Mouse (Mus musculus): ENCODE results near the gene Plxnc1.

The Plxnc1 gene

DNA sequence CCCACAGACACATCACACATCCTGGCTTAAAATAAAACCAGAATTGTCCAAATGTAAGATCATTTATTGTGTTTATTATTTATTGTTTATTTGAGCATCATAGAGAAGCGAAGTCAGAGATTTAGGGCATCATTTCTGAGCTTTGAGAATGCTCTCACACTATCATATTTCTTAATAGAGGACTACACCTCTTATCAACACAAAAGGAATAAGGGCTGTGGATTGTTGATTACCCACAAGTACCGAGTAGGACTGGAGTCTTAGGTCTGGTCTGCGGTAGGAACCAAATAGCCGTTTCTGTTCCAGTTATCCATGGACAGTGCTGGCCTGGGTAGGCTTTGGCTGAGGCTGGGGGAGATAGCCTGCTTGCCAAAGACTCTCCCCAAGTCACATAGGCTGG lies 20.2 kb downstream of the Plxnc1 start:
- in situ Hi-C loops (cut with MboI; ENCODE audit: unreplicated experiment in 2 of 2): no loop called here

DNA sequence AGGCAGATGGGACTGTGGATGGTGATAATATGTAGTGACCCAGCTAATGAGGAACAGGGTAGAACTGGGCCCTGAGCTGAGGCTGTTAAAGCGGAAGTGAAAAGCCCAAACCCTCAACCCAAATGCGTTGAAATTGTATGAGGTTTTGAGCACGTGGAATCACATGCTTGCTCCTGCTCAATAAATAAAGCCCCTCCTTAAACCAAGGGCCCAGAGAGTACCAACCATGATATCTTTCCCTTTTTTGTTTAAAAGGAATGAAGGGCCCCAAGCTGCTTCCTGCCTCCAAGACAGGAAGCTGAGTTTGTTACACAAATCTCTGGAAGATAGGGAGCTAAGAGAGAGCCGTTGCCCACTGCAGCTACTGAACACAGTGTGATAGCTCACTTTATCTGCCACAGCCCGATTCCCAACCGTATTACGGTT lies 21.3 kb downstream of the Plxnc1 start:
- in situ Hi-C loops (cut with MboI; ENCODE audit: unreplicated experiment in 2 of 2): no loop called here

DNA sequence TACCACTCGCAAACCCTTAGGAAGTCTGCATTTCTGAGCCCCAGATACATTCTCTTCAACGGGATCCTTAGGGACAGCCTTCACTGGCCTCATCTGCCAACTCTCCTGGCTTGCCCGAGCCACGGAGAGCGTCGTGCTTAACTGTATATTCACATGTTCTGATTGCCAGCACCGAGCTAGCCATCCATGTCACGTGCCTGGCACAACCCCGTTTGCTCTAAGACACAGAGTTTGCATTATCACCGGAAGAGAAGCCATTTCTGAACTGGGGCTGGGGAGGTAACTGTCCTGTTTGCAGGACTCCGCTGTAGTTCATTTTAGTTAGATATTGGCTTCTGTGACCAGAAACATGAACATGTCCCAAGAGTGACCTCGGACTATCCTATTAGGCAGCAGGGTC lies 21.8 kb downstream of the Plxnc1 start:
- in situ Hi-C loops (cut with MboI; ENCODE audit: unreplicated experiment in 2 of 2): no loop called here

DNA sequence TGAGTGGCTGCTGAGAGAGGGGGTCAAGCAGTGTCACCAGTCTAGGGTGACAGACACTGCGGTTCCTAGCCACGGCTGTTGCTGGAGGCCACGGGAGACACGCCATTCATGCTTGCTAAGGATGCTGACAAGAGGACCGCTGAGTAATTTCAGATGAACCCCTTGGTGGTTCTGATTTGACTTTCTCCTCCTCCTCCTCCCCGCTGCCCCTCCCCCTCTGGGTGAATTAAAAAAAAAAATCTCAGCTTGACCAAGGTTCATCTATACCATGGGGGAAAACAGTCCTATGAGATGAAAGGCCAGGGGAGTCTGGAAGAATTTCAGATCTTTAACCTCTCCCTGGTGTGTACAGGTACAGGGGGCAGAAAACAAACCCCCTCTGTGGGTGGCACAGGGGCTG lies 22.9 kb downstream of the Plxnc1 start:
- in situ Hi-C loops (cut with MboI; ENCODE audit: unreplicated experiment in 2 of 2): no loop called here

DNA sequence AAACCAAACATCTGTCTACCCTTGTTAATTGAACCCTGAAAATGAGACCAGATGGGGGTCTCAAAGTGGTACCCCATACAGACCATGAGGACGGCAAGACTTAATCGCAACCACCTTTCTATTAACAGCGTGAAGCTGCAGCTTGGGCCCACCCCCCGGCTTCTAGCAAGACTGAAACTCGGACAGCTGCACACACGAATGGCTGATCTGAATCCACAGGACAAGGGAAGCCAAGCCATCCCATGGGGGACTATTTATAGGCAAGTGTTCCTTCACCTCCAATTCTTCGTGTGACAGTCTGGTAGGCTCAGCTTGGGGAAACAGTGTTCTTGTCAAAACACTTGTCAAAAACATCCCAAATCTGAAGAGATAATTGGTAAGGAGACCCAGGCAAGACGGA lies 24.1 kb downstream of the Plxnc1 start:
- in situ Hi-C loops (cut with MboI; ENCODE audit: unreplicated experiment in 2 of 2): no loop called here

DNA sequence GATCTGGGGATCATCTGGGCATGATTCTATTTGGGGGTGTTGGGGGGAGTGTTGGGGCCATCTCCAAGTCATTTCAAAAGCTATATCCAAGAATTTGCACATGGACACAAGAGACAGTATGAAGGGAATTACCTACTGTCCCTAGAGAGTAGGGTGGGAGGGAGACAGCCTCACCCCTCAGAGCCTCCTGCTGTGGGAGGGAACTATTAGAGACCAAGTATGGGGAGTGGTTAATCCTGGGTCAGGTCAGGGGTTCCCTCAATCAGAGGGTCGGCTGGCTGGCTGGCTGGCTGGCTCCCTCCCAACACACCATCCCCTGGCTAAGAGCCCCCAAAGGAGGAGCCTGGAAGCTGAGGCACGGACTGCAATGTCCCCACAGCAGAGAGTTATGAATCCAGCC lies 24.7 kb downstream of the Plxnc1 start:
- in situ Hi-C loops (cut with MboI; ENCODE audit: unreplicated experiment in 2 of 2): loop anchor here in 1 of 2 experiments (5.0 kb wide), 1 partner anchor 83 kb away; no protein-coding TSS in a partner anchor

DNA sequence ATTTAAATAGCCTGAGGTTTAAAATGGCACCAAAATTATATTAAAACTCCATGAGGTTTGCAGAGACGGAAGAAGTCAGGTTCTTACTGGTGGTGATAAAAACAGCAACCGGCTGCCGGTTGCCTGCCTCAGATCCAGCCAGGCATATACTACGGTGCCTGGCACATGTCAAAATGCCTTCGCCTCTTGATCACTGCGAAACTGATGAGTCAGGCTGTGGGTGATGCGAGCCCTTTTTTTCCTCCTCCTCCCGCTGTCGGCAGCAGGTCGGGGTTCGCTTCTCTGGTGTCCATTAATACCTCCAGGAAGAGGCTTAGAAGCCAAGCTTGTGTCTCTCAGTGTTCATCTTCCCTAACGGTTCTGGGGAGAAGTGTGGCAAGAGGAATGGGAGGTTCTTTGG lies 25.1 kb downstream of the Plxnc1 start:
- in situ Hi-C loops (cut with MboI; ENCODE audit: unreplicated experiment in 2 of 2): loop anchor here in 1 of 2 experiments (5.0 kb wide), 1 partner anchor 82 kb away; no protein-coding TSS in a partner anchor

DNA sequence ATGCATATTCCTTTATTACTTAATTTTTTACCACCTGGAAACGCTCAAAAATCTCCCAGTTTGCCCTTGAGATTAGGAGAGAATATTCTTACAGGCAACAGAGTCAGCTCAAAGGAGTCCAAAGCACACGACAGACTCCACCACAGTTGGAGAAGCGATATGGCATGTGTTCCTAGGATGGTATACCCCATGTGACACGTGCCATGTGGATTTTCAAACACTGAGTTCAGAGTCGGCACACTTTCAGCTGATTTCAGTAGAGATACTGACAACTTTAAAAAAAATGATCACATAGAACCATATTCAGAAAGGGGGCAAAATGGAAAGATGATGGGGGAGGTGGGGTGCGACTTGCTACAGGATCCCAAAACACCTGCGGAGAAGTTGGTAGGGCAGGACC lies 26.0 kb downstream of the Plxnc1 start:
- in situ Hi-C loops (cut with MboI; ENCODE audit: unreplicated experiment in 2 of 2): loop anchor here in 1 of 2 experiments (5.0 kb wide), 1 partner anchor 81 kb away; no protein-coding TSS in a partner anchor

DNA sequence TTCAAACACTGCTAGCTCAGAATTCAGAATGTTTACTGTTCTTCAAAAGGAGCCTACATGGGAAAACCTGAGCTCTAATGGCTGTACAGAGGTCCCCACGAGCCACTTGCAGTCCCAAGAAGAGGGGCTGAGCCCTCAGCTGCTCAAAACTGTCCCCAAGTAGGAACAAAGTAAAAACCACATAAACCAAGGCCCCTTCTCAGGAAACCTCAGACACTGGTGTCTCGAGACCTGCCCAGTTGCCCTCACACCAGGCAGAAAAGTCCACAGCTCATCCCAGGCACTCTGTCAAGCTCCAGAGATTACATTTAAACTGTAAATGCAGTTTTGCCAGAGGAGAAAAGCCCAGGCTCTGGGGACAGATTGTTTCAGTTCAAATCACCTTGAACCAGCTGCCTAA lies 26.6 kb downstream of the Plxnc1 start:
- in situ Hi-C loops (cut with MboI; ENCODE audit: unreplicated experiment in 2 of 2): loop anchor here in 1 of 2 experiments (5.0 kb wide), 1 partner anchor 81 kb away; no protein-coding TSS in a partner anchor

DNA sequence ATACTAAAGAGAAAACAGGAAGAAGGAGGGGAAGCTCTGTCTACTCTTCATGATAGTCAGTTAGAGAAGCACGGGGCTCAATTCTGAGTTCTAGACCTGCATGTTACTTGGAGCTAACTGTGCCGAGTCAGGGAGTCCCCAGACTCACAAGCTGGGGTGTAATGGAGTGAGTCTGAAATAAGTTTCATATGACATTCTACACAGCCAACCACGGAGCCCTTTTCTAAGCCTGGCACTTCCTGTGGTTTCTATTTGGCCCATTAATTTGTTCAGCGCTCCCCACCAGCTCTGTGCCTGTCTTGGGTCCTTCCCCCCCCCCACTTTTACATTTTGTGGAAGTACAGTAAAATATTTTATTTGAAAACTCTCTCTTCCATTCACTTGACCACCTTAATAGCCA lies 27.3 kb downstream of the Plxnc1 start:
- in situ Hi-C loops (cut with MboI; ENCODE audit: unreplicated experiment in 2 of 2): loop anchor here in 1 of 2 experiments (5.0 kb wide), 1 partner anchor 80 kb away; no protein-coding TSS in a partner anchor

DNA sequence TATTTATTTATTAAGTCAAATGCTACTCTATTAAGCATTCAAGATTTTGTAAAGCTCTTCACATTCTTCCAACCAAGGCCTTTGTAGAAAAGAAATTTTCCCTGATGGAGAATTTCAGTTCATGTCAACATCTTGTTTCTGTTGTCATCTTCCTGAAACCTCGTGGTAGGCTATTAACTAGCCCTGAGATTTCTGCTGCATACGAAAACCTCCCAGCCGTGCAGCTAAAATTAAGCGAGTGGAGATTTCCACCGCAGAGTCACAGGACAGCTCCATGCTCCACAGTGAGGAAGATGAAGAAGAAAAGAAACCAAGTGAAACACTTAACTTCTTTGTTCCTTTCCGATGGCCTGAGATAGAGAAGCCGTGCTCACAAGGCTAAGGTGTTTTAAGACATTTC lies 28.0 kb downstream of the Plxnc1 start:
- in situ Hi-C loops (cut with MboI; ENCODE audit: unreplicated experiment in 2 of 2): loop anchor here in 1 of 2 experiments (5.0 kb wide), 1 partner anchor 79 kb away; no protein-coding TSS in a partner anchor

DNA sequence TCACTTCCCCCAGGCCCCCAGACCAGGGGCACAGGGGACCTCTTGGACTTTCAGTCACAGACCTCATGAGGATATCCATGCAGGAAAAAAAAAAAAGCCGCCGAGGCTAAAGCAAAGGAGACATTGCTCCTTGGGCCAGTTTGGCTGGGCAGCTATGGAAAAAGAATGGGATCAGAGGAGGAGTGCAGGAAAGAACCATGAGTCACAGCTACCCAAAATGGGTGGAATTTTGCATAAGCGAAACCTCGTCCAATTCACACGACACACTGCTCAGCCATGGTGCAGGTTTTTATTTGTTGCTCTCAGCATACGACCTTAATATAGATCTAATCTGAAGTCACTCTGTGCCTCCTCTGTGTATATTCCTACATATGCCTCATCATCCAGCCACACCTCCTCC lies 28.9 kb downstream of the Plxnc1 start:
- in situ Hi-C loops (cut with MboI; ENCODE audit: unreplicated experiment in 2 of 2): loop anchor here in 1 of 2 experiments (5.0 kb wide), 1 partner anchor 78 kb away; no protein-coding TSS in a partner anchor

DNA sequence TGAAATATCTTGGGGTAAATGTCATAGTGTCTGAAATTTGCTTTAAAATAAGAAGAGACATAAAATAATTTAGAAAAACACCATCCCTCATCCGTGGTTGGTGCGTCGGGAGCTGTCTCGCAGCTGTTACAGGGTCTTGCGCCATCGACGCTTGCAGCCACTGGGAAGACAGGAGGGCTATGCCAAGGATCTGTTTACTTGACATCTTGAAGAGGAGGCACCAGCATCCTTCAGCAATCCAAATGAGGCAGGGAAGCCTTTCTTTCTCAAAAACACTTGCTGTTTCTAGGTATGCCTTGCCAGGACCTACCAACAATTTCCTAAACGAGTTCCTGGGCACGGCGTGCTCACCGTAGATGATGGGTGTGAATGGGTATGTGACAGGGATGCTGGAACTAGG lies 30.6 kb downstream of the Plxnc1 start:
- in situ Hi-C loops (cut with MboI; ENCODE audit: unreplicated experiment in 2 of 2): no loop called here

DNA sequence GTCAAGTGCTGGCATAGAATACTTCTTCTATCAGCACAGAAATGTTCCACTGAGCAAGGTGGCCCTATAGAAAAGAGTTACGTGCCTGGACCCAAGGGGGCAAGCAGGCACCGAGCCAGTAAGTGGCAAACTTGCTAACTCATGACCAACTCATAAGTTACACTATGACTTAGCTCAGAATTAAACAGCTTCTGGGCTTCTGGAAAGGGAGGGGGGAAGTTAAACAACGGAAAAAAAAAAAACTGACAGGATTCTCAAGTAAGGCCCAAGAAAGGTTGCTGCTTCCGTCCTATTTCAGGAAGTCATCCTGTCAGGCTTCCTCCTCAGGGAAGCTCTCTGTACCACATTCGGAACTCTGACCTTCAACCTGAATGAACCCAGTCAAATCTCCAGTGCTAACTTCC lies 31.3 kb downstream of the Plxnc1 start:
- in situ Hi-C loops (cut with MboI; ENCODE audit: unreplicated experiment in 2 of 2): no loop called here

DNA sequence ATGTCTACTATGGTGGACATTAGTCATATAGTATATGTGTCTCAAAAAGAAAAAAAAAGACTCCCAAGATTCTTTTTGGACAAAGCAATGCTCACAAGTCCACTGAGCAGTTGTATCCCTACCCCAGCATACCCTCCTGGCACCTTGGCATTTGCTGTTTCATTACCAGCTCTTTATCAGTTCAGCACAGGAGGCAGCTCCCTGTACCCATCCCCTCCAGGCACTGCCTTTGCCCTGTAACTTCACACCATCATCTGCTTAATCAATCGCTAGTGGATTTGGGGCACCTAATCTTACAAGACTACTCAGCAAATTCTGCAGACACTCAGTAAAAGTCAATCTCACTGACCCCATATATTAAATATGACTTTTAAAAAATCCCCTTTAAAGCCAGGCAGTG lies 32.1 kb downstream of the Plxnc1 start:
- in situ Hi-C loops (cut with MboI; ENCODE audit: unreplicated experiment in 2 of 2): no loop called here

DNA sequence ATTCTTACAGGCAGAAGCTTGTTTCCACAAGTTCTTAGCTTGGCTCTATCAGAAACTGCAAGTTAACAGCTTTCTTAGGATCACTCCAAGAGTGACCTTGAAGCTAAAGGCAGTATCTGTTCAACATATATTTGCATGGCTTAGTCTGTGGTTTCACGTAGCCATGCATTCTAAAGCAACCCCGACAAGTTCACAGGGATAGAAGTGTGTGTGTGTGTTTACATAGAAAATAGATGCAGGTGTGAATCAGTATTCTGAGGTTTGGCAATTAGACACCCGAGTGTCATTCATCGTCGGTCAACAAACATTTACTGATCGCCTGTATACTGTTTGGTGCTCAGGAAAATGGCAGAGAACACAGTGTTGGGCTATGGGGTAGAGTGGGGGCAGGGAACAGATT lies 33.5 kb downstream of the Plxnc1 start:
- in situ Hi-C loops (cut with MboI; ENCODE audit: unreplicated experiment in 2 of 2): no loop called here

DNA sequence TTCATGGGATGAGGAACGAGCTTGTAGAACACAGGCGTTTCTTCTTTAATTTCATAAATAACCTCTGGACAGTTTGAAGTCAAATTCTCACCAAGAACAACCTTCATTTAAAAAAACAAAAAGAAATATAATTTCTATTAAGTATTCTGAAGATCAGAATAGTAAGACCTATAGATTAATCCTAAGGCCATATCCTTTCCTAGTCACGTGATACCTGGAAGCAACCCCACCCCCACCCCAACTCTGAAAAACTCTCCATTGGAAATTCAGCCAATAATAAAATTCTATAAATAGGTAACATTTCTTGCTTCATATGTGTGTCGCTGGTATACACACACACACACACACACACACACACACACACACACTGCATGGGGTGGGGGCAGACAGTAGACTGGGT lies 34.1 kb downstream of the Plxnc1 start:
- in situ Hi-C loops (cut with MboI; ENCODE audit: unreplicated experiment in 2 of 2): no loop called here

DNA sequence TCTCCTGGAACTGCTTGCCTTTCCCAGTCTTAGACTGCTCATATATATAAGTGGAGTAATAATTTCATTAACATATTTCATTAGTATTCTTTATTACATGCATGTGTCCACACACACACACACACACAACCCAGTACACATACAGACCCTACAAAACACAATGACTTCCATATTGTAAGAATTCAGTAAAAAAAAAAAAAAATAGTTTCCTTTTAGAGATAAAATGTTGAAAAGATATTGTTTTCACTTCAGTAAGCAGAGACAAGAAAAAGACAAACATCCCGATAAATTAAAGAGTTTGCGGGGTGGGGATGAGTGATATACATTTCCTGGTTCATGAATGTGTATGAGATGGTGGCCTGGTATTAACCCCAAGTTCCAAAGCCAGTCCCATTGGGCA lies 34.8 kb downstream of the Plxnc1 start:
- in situ Hi-C loops (cut with MboI; ENCODE audit: unreplicated experiment in 2 of 2): no loop called here

DNA sequence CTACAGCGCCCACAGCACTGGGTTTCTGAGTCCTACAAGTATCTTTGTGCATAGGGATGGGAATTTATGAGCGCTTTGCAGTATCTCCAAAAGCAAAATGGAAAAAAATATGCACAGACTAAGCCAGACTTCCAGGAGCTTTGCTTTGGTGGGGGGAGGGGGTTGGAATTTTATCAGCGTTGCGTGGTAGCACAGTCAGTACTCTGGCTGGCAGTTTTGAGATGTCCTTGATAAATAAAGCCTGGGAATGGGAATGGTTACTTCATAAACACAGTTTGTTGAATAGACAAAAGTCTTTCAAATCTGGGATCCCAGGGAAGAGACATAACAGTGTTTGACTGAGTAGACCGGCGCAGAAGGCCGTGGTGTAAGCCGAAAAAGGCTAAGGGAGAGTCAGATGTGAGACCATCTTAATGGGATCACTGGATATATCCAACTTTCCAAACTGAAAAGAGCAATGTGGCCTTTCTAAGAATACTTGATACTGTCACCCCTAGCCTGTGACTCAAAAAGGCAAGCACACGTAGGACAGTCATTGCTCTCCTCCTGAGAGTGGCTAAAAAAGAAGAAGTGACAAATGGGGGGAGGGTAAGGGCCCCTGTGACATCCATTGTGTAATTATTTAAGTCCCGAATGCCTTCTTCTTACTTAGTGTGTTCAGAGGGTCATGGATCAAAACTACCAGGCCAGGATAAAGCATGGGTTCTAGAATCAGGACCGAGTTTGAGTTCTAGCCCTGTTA lies 35.5 kb downstream of the Plxnc1 start:
- in situ Hi-C loops (cut with MboI; ENCODE audit: unreplicated experiment in 2 of 2): no loop called here

DNA sequence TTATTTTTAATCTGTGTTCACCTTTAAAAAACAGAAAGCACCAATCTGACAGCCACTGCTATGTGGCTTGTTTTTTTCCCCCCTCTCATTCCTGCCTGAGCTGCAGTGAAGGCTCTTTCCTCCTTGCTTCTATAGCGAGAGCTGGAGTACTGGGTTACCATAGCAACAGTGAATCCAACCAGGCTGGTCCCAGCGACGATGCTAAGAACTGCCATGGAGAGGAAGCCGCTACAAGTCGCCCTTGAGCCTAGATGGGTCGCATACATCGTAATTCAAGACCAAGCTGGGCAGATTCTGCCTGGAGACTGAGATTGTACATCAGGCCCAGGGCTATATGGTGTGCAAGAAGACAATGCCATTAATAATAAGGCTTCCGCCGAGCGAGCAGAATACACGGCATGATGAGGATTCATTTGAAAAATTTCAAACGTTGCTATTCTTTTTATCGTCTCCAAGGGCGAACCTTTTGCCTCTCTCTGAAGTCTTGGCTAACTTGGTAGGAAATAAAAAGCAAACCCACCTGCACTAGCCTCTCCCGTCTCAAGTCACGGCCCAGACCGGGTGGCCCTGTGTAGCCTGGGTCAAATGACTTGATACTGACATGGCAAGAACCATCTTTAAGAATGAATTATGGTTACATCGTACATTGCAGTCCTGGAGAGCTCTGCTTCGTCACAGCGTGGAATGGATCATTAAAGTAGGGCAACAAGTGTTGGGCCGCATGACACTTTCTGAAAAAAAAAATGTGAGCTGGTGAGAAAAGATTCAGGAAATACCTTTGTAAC lies 38.8 kb downstream of the Plxnc1 start:
- in situ Hi-C loops (cut with MboI; ENCODE audit: unreplicated experiment in 2 of 2): no loop called here

DNA sequence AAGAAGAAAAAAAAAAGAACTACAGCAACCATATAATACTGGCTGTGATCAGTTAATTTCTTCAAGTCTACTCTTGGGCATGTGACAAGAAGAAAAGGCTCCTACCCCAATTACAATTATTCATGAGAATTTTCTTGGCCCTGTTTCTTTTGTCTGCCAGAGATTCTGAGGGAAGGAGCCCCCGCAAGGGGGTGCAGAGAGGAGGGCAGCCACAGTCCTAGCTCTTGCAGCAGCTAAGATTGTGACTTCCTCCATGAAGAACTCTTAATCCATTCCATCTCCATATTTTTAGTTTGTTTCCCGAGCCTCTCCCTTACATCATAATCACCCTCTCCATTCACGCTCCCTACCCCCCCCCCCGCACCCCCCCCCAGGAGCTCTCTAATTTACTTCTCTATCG lies 39.4 kb downstream of the Plxnc1 start:
- in situ Hi-C loops (cut with MboI; ENCODE audit: unreplicated experiment in 2 of 2): no loop called here

DNA sequence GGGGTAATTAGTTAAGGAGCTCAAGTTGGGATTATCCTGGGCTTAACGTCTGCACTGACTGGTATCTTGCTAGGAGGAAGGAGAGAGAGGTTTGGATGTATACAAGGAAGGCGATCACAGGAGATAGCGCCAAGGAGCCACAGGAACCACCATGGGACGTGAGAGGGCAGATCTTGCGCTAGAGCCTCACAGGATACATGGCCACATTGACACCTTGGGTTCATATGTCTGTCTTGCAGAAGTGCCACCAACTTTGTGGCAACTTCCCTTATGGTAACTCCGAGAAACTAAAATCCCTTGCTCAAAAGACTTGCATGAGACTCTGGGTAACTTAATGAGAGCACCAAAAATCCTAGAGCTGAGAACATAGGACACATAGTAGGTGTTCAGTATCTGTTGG lies 47.7 kb downstream of the Plxnc1 start:
- in situ Hi-C loops (cut with MboI; ENCODE audit: unreplicated experiment in 2 of 2): no loop called here
